31 mouse cellular contexts compared by ENCODE assay signal in the genomic region with DNA sequence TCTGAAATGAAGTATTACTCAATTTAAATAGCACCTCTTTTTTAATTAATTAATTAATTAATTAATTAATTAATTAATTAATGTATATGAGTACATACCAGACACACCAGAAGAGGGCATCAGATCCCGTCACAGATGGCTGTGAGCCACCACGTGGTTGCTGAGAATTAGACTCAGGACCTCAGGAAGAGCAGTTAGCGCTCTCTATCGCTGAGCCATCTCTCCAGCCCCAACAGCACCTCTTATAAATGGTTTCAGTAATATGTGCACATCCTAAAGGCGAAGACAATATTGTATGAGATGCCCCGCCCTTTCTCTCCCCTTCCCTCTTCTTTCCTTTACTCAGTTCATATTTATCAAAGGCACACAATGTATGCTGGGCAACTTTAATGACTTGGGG. TPM values are rescaled to one million over a fixed set of nuclear protein-coding genes. Genes with fewer than 3 reads are reported as not detected.
"Had no signal": no experiment of that assay in that cellular context is flagged by ENCODE, and none has a peak within 500 bp of the region (broad histone marks: within the 10 kb centered on the region; RNA-seq: fewer than 3 reads in every experiment).

No protein-coding gene starts in this region.

- H3K9ac ChIP-seq: limb, embryonic 12.5 days; limb, embryonic 13.5 days; limb, embryonic 15.5 days; liver, embryonic 12.5 days; liver, embryonic 13.5 days; liver, embryonic 14.5 days; liver, embryonic 15.5 days; liver, postnatal 0 days; lung, embryonic 14.5 days; lung, embryonic 15.5 days; midbrain, embryonic 12.5 days; midbrain, embryonic 13.5 days; midbrain, embryonic 15.5 days; neural tube, embryonic 12.5 days had no signal

- H3K9me3 ChIP-seq: limb, embryonic 10.5 days; limb, embryonic 12.5 days; limb, embryonic 13.5 days; limb, embryonic 15.5 days; liver, embryonic 12.5 days; liver, embryonic 13.5 days; liver, embryonic 15.5 days; lung, embryonic 15.5 days; megakaryocyte, embryonic 14.5 days; midbrain, embryonic 10.5 days; midbrain, embryonic 12.5 days; midbrain, embryonic 13.5 days; midbrain, embryonic 15.5 days; neural tube, embryonic 12.5 days had no signal

- H3K27me3 ChIP-seq: limb, embryonic 12.5 days; limb, embryonic 13.5 days; limb, embryonic 15.5 days; liver, embryonic 12.5 days; liver, embryonic 13.5 days; liver, embryonic 15.5 days; lung, embryonic 15.5 days; midbrain, embryonic 12.5 days; midbrain, embryonic 13.5 days; midbrain, embryonic 15.5 days; neural tube, embryonic 12.5 days had no signal

- H3K4me1 ChIP-seq: limb, embryonic 10.5 days; limb, embryonic 12.5 days; limb, embryonic 13.5 days; limb, embryonic 15.5 days; liver, embryonic 12.5 days; liver, embryonic 13.5 days; liver, embryonic 15.5 days; lung, embryonic 15.5 days; midbrain, embryonic 10.5 days; midbrain, embryonic 12.5 days; midbrain, embryonic 13.5 days; midbrain, embryonic 15.5 days; neural tube, embryonic 12.5 days had no signal

- H3K27ac ChIP-seq: left cerebral cortex, adult 2 months; limb, embryonic 10.5 days; limb, embryonic 12.5 days; limb, embryonic 13.5 days; limb, embryonic 15.5 days; liver, embryonic 12.5 days; liver, embryonic 13.5 days; liver, embryonic 14.5 days; liver, embryonic 15.5 days; lung, embryonic 15.5 days; macrophage; midbrain, embryonic 10.5 days; midbrain, embryonic 12.5 days; midbrain, embryonic 13.5 days; midbrain, embryonic 15.5 days; neural tube, embryonic 12.5 days had no signal

- H3K4me3 ChIP-seq: left cerebral cortex, adult 2 months; limb, embryonic 10.5 days; limb, embryonic 12.5 days; limb, embryonic 13.5 days; limb, embryonic 15.5 days; liver, embryonic 12.5 days; liver, embryonic 13.5 days; liver, embryonic 15.5 days; lung, embryonic 15.5 days; megakaryocyte, embryonic 14.5 days; midbrain, embryonic 10.5 days; midbrain, embryonic 12.5 days; midbrain, embryonic 13.5 days; midbrain, embryonic 15.5 days; myocyte; neural tube, embryonic 12.5 days had no signal

- H3K36me3 ChIP-seq: limb, embryonic 10.5 days; limb, embryonic 12.5 days; limb, embryonic 13.5 days; limb, embryonic 15.5 days; liver, embryonic 12.5 days; liver, embryonic 13.5 days; liver, embryonic 15.5 days; lung, embryonic 15.5 days; midbrain, embryonic 10.5 days; midbrain, embryonic 12.5 days; midbrain, embryonic 13.5 days; midbrain, embryonic 15.5 days; neural tube, embryonic 12.5 days had no signal

- DNase-seq: left cerebral cortex, postnatal 4 days; liver; liver, embryonic 13.5 days; liver, postnatal 0 days; lung, adult 18-20 months; lung, adult 2 months; lung, embryonic 14.5 days; lung, postnatal 10 days; lung, postnatal 14 days; lung, postnatal 36 days; lung, postnatal 4 days; midbrain, embryonic 14.5 days had no signal

- ATAC-seq: liver, embryonic 12.5 days; liver, postnatal 0 days; lung, postnatal 0 days; midbrain, embryonic 13.5 days; midbrain, embryonic 15.5 days had no signal

- H3K4me2 ChIP-seq: limb, embryonic 12.5 days; limb, embryonic 13.5 days; limb, embryonic 15.5 days; liver, embryonic 11.5 days; liver, embryonic 12.5 days; liver, embryonic 13.5 days; liver, embryonic 15.5 days; lung, embryonic 14.5 days; lung, embryonic 15.5 days; midbrain, embryonic 12.5 days; midbrain, embryonic 13.5 days; midbrain, embryonic 15.5 days; neural tube, embryonic 12.5 days had no signal

RNA-seq across cellular contexts. Expression of a gene that starts 28.2 kb away (rescaled TPM):
- polyA plus RNA-seq: macrophage had no signal

RNA-seq across cellular contexts. Expression of a gene that starts 28.8 kb away (rescaled TPM):
- polyA plus RNA-seq: midbrain, embryonic 12.5 days; midbrain, embryonic 14.5 days; neural tube, embryonic 12.5 days had no signal
